Mouse (Mus musculus) spleen, postnatal 36 days (tissue): ENCODE results near the gene Slc4a4.

Experiments
- DNase-seq, 2 experiments: peaks; one replicate each; pipeline ENCODE4 v3.0.0; 2022; ENCODE audit warnings: low spot score in 2 of 2, mixed read lengths in 1 of 2

Gene Slc4a4

DNA sequence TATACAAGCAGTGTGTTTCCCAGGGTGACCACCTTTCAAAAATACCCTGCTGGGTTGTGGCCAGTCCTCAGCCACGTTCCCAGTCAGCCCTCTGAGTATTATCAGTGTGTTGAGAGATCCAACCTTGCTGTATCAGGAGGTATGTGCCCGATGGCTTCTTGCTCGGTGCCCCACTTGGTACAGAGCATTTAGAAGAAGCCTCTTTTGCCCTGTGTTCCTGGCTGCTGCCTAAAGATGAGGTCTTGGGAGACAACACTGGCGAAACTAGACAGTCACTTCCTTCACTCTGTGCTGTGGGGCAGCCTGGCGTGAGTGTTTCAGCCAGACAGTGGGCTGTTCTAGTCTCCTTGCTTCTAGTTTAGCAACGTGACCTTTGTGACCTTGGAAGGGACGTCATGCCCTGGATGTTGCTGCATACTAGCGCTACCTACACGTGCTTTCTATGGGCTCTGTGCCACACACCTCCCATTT, 29.9 kb downstream of the Slc4a4 start:
- DNase-seq = no peak

GRCm38 (mm10) chr5:88917221-88917620, 30.6 kb downstream of the Slc4a4 start:
- no peak for DNase-seq

- no peak for DNase-seq
Measured at GRCm38 (mm10) chr5:88917630-88918029, 31.0 kb downstream of the Slc4a4 start.

DNA sequence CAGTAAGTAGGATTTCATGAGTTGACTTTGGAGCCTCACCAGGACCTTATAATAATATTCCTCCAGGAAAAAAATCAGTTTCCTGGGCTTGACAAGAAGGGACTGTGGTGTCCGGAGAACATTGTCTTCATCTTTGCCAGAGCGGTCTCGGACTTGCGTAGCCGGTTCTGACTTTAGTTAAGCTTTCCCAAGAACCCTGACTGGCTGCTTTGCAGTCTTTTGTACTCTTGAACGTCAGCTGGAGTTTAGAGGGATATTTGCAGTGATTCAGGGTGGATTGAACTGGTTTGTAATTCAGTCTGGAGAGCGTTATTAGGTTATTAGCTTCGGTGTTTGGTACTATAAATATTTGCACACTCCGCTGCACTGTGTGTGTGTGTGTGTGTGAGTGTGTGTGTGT, 31.9 kb downstream of the Slc4a4 start:
- no peak for DNase-seq

DNA sequence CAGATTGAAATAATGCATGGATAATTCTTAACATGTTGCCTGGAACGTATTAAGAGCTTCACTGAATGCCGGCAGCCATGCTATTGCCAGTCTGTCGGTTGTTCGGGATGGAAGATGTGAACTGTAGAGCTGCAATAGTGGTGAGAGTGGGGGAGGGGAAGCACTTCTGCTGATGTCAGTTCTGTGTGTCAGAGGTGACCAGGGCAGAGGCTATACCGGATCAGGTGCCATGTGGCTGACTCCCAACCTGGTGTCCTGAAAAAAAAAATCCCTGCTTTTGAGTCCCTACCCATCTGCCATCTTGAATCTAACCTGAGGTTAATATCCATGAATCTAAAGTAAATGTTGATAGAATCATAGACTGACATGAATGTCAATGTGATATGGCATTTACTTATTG, 39.0 kb downstream of the Slc4a4 start:
- DNase-seq = no peak

DNA sequence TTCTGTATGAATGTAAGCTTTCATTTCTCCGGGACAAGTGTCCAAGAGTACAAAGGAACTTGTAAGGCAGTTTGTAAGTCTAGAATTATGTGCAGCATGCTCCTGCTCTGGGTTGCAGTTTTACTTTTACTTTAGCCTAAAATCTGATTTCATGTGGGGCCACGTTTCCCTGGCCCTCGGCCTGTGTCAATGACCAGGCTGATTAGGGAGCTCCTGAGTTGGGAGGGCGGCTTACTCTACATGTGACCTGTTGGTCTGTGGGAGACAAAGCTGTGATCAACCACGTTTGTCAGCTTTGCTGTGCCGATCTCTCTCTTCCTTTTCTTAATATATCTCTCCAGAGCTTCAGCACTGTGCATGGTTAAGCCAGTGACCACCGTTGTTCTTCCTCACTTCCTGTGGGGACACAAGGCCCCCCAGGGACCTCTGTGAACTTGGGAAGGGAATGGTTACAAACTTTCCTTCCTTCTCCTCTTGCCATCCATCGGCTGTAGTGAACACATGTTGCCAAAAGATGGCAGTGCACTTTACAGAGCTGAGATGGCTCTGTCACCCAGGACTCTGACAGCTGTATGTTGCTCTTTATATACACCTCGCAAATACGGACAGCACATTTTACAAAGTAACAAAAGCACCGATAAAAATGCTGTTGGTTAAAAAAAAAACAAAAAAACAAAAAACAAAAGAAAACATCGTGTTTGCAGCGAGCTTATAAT, 41.7 kb downstream of the Slc4a4 start:
- no peak for DNase-seq

DNA sequence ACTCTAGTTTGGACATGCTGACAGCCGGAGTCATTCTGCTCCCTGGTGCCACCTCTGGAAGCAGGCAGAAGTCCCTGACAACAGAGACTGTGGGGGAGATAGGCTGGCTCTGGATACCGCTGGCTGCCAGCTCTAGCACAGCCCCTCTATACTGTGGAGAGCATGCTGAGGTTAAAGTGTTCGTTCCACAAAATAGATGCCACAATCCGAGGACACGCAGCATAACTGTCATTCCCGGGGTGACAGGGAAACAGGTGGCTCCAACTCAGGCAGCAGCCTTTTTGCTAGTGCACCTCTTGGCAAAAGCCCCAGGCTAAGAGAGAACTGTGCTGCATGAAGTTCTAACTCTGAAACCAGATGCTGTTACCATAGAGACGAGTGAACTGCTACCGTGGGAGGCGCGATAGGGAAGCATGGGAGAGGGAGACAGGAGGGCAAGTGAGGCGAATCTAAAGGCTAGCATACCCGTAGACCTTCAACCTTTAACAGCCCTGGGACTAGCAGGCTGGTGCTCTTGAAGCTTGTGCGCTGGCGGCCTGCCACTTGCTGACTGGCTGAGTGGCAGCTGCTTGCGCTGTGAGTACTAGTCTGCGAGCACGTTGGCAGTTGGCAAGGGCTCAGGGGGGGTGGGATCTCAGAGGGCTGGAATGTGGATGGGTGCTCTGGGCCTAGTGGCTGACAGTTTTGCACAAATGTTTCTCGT, 42.9 kb downstream of the Slc4a4 start:
- no peak for DNase-seq

DNA sequence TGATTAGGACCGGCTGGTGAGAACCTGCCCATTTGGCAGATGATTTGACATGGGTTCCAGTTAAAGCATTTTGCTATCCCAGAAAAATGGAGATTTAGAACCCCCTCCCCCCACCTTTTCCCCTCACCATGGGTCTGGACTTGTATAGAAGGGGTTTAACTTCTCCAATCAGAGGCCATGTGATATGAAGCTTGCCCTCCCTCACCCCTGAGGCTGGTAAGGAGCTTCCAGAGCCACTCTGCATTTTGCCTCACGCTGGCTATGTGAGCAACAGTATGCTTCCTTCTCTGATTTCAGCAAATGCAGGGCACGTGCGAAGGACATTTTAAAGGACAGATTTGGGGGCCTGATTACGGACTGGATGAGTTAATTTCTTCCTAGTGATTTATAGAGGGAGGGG, 43.5 kb downstream of the Slc4a4 start:
- no peak for DNase-seq

DNA sequence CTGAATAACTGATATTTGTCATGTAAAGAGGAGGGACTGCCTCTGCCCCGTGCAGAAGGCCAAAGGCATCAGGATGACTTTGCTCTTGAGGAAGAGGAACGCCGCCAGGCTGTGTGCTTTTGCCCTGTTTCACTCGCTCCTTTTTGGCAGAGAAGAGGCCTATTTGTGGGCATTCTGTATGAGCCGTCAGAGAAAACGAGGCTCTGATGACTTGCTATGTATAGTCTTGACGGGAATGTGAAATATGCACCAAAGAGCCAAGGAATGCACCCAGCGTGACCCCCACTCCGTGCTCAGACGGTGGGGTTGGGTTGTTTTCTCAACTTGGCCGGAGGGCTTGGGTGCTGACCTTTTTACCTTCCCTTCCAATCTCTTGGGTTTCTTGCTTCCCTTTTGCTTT, 44.0 kb downstream of the Slc4a4 start:
- DNase-seq = no peak

- DNase-seq = no peak
Measured at GRCm38 (mm10) chr5:88931176-88931575, 44.6 kb downstream of the Slc4a4 start.

DNA sequence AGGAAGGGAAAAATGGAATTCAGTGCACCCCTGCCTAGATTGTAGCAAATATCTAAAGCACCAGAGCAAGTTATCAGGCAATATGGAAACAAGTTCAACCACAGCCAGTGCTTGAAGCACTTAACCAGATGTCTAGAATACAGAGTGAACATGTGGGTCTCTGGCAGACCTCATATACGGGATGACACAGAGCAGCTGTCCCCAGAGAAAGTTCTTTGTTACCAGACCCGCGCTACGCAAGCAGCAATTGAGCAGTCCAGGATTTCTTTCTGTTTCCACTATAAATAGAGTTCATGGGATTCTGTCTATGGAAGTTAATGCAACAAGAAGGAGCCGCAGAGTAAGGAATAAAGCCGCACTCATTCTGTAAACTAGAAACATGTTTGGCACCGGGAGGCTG, 46.8 kb downstream of the Slc4a4 start:
- DNase-seq = no peak

DNA sequence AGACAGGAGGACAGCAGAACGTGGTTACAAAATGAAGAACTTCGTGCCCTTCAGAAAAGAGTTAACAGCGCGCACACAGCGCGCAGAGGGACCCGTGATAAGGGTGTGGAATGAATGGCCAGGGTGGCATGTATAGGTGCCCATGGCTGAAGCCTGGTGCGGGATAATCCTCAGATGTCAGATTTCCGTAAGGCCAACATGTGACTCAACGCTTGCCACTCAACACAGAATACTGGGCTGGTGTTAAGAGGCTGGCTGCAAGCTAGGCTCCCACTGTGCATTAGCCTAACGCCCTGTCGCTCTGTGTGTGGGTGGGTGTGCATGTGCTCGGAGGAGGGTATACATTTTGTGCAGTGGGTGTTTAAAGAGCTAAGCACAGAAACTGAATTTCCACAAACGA, 47.3 kb downstream of the Slc4a4 start:
- no peak for DNase-seq

GRCm38 (mm10) chr5:88938208-88938607, 51.6 kb downstream of the Slc4a4 start:
- no peak for DNase-seq

- no peak for DNase-seq
Measured at GRCm38 (mm10) chr5:88939151-88939550, 52.5 kb downstream of the Slc4a4 start.

DNA sequence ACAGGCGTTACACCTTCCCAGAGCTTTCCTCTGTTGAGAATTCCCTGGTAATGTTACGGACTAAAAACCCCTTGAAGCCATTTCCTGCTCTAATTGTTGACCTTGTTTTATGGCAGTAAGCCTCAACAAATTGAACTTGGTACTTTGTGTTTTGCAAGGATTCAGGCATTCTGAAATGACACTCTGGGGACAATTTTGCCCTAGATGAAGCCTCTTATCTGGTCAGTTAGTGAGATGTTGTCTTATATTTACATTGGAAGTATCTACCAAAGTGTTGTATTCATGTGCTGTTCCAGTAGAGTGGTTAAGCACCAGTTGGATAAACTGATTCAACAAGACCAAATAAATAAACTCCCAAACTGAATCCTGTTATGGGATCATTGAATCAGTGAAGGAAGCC, 53.2 kb downstream of the Slc4a4 start:
- no peak for DNase-seq

DNA sequence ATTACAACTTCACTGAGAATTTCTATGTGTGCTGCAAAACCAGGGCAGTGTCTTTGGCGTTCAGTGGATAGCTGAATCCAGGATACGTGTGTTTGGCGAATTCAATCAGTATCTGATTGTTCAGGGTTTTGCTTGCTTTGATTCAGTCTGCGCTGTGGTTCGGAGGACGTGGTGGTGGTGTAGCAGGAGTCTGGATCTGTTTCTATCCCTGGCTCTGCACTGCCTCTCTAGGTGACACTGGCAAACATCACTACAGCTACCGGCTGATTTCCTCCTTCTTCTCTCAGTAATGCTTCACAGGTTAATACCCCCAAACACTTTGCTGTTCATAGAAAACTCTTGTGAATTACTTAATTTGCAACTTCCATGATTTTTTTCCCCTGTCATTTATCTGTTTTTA, 55.3 kb downstream of the Slc4a4 start:
- no peak for DNase-seq

DNA sequence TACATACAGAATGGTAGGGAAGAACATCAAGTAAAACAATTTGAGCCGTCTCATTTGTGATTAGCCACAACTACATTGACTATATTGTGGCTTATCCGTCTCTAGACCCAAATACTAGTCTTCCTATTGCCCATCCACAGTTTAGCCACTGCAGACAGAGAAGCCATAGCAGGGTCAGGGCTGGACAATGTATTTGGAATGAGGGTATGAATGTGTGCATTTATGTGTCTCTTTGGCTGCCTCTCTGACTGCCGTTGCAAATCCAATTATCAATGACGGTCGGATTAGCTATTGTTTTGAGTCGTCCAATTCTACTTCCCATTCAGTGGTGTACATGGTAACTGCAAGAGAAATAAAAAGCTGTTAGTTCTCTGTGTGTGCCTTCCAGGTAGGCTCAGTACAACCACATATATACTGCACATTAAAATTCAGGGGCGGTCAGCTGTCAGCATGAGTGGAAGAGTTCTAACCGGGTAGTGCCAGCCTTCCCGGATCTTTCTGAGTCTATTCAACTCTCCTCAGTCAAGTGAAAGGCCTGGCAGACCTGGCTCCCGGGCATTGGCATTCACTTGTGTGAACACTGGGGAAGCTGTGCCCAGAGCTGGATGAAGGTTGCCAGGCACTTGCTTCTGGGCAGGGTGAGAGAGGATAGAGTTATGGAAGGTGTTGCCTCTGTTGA, 59.2 kb downstream of the Slc4a4 start:
- DNase-seq = no peak

GRCm38 (mm10) chr5:88950337-88950736, 63.7 kb downstream of the Slc4a4 start:
- DNase-seq = no peak

DNA sequence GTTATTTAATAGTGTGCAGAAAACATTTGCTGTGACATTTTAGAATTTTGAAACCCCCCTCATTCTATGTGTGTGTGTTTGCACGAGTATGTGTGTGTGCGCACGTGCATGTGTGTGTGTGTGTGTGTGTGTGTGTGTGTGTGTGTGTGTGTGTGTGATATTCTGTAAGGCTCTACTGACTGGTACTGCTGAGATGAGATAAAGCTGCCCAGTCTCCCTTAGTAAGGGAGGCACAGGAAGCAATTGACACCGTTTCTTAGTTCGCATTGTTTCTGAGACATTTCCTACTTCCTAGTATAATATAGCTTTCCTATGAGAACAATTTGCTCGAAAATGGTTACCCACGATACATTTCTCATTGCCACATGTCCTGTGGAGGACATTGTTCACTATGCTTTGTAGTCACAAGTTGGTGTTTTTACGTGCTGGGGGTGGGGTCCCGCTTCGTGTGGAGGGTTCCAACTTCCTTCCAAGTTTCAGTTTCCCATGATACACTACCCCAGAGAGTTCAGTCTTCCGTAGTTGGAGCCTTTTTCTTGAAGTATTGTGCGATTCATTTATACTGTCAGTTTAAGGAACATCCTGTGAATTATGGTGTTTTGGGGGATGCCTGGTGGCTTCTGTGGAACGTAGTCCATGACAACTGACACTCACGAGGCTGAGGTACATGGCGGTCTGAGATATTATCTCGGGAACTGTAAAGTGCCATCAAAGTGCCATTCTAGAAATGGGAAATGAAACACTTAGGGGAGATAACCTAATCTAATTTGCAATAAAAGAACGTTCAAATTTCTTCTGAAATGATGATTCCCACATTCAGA, 66.3 kb downstream of the Slc4a4 start:
- DNase-seq = no peak

DNA sequence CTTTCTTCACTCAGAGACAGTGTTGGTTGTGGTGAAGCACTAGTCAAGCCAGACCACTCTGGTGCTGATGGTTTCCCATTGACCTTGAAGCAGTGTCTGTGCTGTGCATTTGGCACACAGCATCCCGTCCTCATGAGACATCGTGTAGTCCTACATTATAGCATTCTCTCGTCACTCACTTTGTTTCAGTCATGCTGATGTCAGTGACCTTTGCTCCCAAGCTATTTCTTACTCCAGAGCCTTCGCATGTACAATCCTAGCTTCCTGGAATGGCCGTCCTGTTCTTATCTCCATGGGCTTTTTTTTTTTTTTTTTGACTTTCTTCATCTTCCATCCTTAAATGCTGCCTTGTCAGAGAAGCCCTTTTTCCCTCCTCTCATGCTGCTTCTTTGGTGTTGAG, 71.1 kb downstream of the Slc4a4 start:
- no peak for DNase-seq

- no peak for DNase-seq
Measured at GRCm38 (mm10) chr5:88958966-88959365, 72.3 kb downstream of the Slc4a4 start.

DNA sequence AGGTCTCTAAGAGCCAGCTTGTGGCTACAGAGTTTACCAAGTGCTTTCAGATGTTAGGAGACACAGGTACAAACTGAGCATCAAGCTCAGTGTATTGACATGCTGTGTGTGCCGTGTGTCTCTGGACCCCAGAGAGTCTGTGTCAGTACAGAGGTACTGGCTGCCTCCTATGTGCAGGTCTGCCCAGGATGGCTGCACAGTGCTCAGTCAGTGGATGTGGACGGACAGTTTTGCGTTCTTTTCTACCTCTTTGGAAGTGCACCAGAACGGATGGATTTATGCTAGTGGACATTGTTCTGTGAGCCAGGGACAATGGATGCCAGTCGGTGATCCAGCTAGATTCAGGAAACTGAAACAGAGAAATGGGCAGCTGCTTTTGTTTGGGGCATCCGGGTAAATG, 72.8 kb downstream of the Slc4a4 start:
- DNase-seq = no peak
